Comparison of ENCODE assay signal across 11 mouse cellular contexts in the genomic region with DNA sequence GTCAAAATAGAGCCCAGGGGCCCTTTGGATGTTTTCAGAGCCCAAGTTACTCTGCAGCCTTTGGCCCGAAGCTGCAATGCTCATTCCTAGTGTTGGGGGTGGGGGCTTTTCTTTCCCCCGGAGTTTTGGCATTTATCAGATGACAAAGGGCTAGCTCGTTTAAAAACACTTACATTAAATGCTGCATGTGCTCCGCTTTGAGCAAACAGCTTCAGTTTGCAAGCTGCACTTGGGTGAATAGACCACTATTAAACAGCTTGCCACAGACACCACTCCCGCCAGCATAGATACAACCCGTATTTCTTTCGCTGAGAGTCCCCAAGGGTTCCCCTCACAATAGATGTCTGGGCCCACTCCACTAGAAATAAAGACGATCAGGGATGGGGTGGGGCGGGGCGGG. TPM values are rescaled to one million over a fixed set of nuclear protein-coding genes. Genes with fewer than 3 reads are reported as not detected.
A peak's percentile ranks its signal among the peaks of the same experiment; 100 is the strongest.
DNase-seq lines count a peak whose midpoint lies in the region; ATAC-seq and TF ChIP-seq lines count a peak whose summit lies in the region.
"Had no signal": no experiment of that assay in that cellular context is flagged by ENCODE, and none has a peak within 500 bp of the region (broad histone marks: within the 10 kb centered on the region; RNA-seq: fewer than 3 reads in every experiment).

No protein-coding gene starts in this region.

- ATAC-seq in hindbrain, postnatal 0 days, result no peak
- ATAC-seq in embryonic facial prominence, embryonic 14.5 days (ENCODE audit: low read depth), result no peak
- peak; percentile 34; the same call in 1 of the 2 replicates for ATAC-seq in hindbrain, embryonic 11.5 days (ENCODE audit: low FRiP score)
- no peak for ATAC-seq in midbrain, embryonic 15.5 days (replicated peaks)
- ATAC-seq in megakaryocyte-erythroid progenitor cell, adult 5-6 weeks (replicated peaks; ENCODE audit: low FRiP score, low TSS enrichment, poor library complexity, severe bottlenecking), result no peak
- ATAC-seq: activated CD4-positive, CD25-positive, alpha-beta regulatory T cell, adult 4 months had no signal

- H3K4me1 ChIP-seq in hindbrain, embryonic 10.5 days (replicated peaks), result peaks cover 63% of the 10 kb centered on the region
- 0 out of 2 replicates have a peak, but pooled peaks cover 6% of the 10 kb centered on the region for H3K4me1 ChIP-seq in hindbrain, postnatal 0 days (ENCODE audit: insufficient read depth, low read length)
- H3K4me1 ChIP-seq in embryonic facial prominence, embryonic 14.5 days (ENCODE audit: control insufficient read depth, insufficient read depth, low read length), result peaks cover 29% of the 10 kb centered on the region
- H3K4me1 ChIP-seq in hindbrain, embryonic 11.5 days (replicated peaks; ENCODE audit: control insufficient read depth, insufficient read depth, low read length), result peaks cover 26% of the 10 kb centered on the region
- peaks cover 35% of the 10 kb centered on the region for H3K4me1 ChIP-seq in midbrain, embryonic 15.5 days

- peaks cover 99% of the 10 kb centered on the region for H3K27me3 ChIP-seq in hindbrain, embryonic 10.5 days (ENCODE audit: insufficient read depth, poor library complexity, severe bottlenecking)
- H3K27me3 ChIP-seq in hindbrain, postnatal 0 days (ENCODE audit: insufficient read depth, low read length), result peaks cover 26% of the 10 kb centered on the region; the same call in 1 of the 2 replicates
- peaks cover 31% of the 10 kb centered on the region for H3K27me3 ChIP-seq in embryonic facial prominence, embryonic 14.5 days (replicated peaks; ENCODE audit: control insufficient read depth, insufficient read depth, low read length)
- peaks cover 53% of the 10 kb centered on the region for H3K27me3 ChIP-seq in hindbrain, embryonic 11.5 days (ENCODE audit: control insufficient read depth, insufficient read depth, low read length)
- peaks cover 38% of the 10 kb centered on the region for H3K27me3 ChIP-seq in midbrain, embryonic 15.5 days (replicated peaks)

- no peak overlapping the region for H3K4me2 ChIP-seq in hindbrain, postnatal 0 days (ENCODE audit: low read depth, low read length)
- peak overlapping the region; percentile 44; the same call in 1 of the 2 replicates for H3K4me2 ChIP-seq in embryonic facial prominence, embryonic 14.5 days (ENCODE audit: low read depth, low read length)
- H3K4me2 ChIP-seq in hindbrain, embryonic 11.5 days (replicated peaks; ENCODE audit: low read depth, low read length), result no peak overlapping the region; the same call in 1 of the 2 replicates
- peak overlapping the region; percentile 34; the same call in 1 of the 2 replicates for H3K4me2 ChIP-seq in midbrain, embryonic 15.5 days

- 0 out of 2 replicates have a peak, but pooled peaks cover 6% of the 10 kb centered on the region for H3K36me3 ChIP-seq in hindbrain, embryonic 10.5 days
- no peaks in the 10 kb centered on the region for H3K36me3 ChIP-seq in hindbrain, postnatal 0 days (ENCODE audit: insufficient read depth, low read length)
- peaks cover 9% of the 10 kb centered on the region for H3K36me3 ChIP-seq in embryonic facial prominence, embryonic 14.5 days (ENCODE audit: control insufficient read depth, insufficient read depth, low read length)
- H3K36me3 ChIP-seq in hindbrain, embryonic 11.5 days (ENCODE audit: control insufficient read depth, insufficient read depth, low read length), result no peaks in the 10 kb centered on the region
- H3K36me3 ChIP-seq in midbrain, embryonic 15.5 days (replicated peaks), result no peaks in the 10 kb centered on the region
- H3K36me3 ChIP-seq: kidney, embryonic 15.5 days had no signal

- H3K9ac ChIP-seq in hindbrain, postnatal 0 days (replicated peaks; ENCODE audit: low read length), result no peak overlapping the region
- H3K9ac ChIP-seq in embryonic facial prominence, embryonic 14.5 days (ENCODE audit: low read depth, low read length), result peak overlapping the region; percentile 42
- no peak overlapping the region for H3K9ac ChIP-seq in hindbrain, embryonic 11.5 days (ENCODE audit: low read depth, low read length)
- no peak overlapping the region for H3K9ac ChIP-seq in midbrain, embryonic 15.5 days
- H3K9ac ChIP-seq: kidney, embryonic 15.5 days had no signal

- H3K4me3 ChIP-seq in hindbrain, embryonic 10.5 days, result peak overlapping the region; percentile 35
- no peak overlapping the region for H3K4me3 ChIP-seq in hindbrain, postnatal 0 days (ENCODE audit: low read length)
- H3K4me3 ChIP-seq in embryonic facial prominence, embryonic 14.5 days (ENCODE audit: low read depth, low read length), result no peak overlapping the region
- H3K4me3 ChIP-seq in hindbrain, embryonic 11.5 days (ENCODE audit: low read depth, low read length), result no peak overlapping the region
- H3K4me3 ChIP-seq in midbrain, embryonic 15.5 days, result no peak overlapping the region
- no peak overlapping the region for H3K4me3 ChIP-seq in layer of hippocampus, adult 2 months
- H3K4me3 ChIP-seq: left cerebral cortex, adult 2 months had no signal

- peak overlapping the region; percentile 19; the same call in 1 of the 2 replicates for H3K27ac ChIP-seq in hindbrain, embryonic 10.5 days
- H3K27ac ChIP-seq in hindbrain, postnatal 0 days, result no peak overlapping the region
- H3K27ac ChIP-seq in embryonic facial prominence, embryonic 14.5 days (replicated peaks; ENCODE audit: low read depth, low read length), result no peak overlapping the region; the same call in 1 of the 2 replicates
- H3K27ac ChIP-seq in hindbrain, embryonic 11.5 days (ENCODE audit: low read depth, low read length), result no peak overlapping the region
- H3K27ac ChIP-seq in midbrain, embryonic 15.5 days, result no peak overlapping the region
- no peak overlapping the region for H3K27ac ChIP-seq in layer of hippocampus, adult 2 months
- H3K27ac ChIP-seq: kidney, embryonic 15.5 days; left cerebral cortex, adult 2 months had no signal

- no peak for TF ChIP-seq CTCF in hindbrain, postnatal 0 days (IDR thresholded peaks at IDR 0.05; ENCODE audit: low read depth)
- no peak for TF ChIP-seq CTCF in layer of hippocampus, adult 2 months (conservative IDR thresholded peaks at IDR 0.05)

- H3K9me3 ChIP-seq in hindbrain, embryonic 10.5 days, result no peaks in the 10 kb centered on the region
- H3K9me3 ChIP-seq in hindbrain, postnatal 0 days (ENCODE audit: low read length), result no peaks in the 10 kb centered on the region
- no peaks in the 10 kb centered on the region for H3K9me3 ChIP-seq in embryonic facial prominence, embryonic 14.5 days (ENCODE audit: control insufficient read depth, low read length)
- no peaks in the 10 kb centered on the region for H3K9me3 ChIP-seq in hindbrain, embryonic 11.5 days (ENCODE audit: control insufficient read depth, low read length)
- no peaks in the 10 kb centered on the region for H3K9me3 ChIP-seq in midbrain, embryonic 15.5 days
- H3K9me3 ChIP-seq: kidney, embryonic 15.5 days had no signal

- DNase-seq in hindbrain, embryonic 10.5 days (ENCODE audit: low spot score), result no peak
- DNase-seq in hindbrain, postnatal 0 days (ENCODE audit: low spot score), result no peak
- no peak for DNase-seq in embryonic facial prominence, embryonic 14.5 days (ENCODE audit: low spot score)
- DNase-seq in hindbrain, embryonic 11.5 days (ENCODE audit: low spot score), result no peak
- no peak for DNase-seq in layer of hippocampus, adult 2 months (ENCODE audit: low spot score in 2 of 2)
- DNase-seq: right cerebral cortex, postnatal 4 days had no signal

- 15% methylated on average over 10 of the region's 10 CpGs for WGBS in hindbrain, embryonic 10.5 days
- WGBS in hindbrain, postnatal 0 days, result 8% methylated on average over 10 of the region's 10 CpGs
- WGBS in embryonic facial prominence, embryonic 14.5 days, result 25% methylated on average over 10 of the region's 10 CpGs
- WGBS in hindbrain, embryonic 11.5 days, result 17% methylated on average over 10 of the region's 10 CpGs
- 10% methylated on average over 10 of the region's 10 CpGs for WGBS in midbrain, embryonic 15.5 days

RNA-seq across cellular contexts. Expression of gene Dlk1, which starts 6.3 kb away (rescaled TPM):
- 64.4 and 82.8 TPM in 2 replicates for polyA plus RNA-seq in hindbrain, embryonic 10.5 days (2016; fragmentation: Nextera tagmentation; extraction: Ambion mirVana)
- total RNA-seq in hindbrain, postnatal 0 days (2014; rRNA removed), result 28.8 and 47.7 TPM in 2 replicates
- polyA plus RNA-seq in hindbrain, postnatal 0 days (2015; fragmentation: Nextera tagmentation; extraction: Ambion mirVana), result 33.0 and 34.6 TPM in 2 replicates
- 918 and 968 TPM in 2 replicates for polyA plus RNA-seq in embryonic facial prominence, embryonic 14.5 days (2014; fragmentation: Nextera tagmentation; extraction: Ambion mirVana)
- polyA plus RNA-seq in hindbrain, embryonic 11.5 days (2014; fragmentation: Nextera tagmentation; extraction: Ambion mirVana), result 77.7 and 84.4 TPM in 2 replicates
- 70.6 and 76.0 TPM in 2 replicates for polyA plus RNA-seq in midbrain, embryonic 15.5 days (2015; fragmentation: Nextera tagmentation; extraction: Ambion mirVana)
- not detected in 2 replicates for total RNA-seq in megakaryocyte-erythroid progenitor cell, adult 5-6 weeks (2014; fragmentation: Nextera tagmentation)
- not detected in 2 replicates for total RNA-seq in megakaryocyte-erythroid progenitor cell, adult 5-6 weeks (2017)
- total RNA-seq in layer of hippocampus, adult 2 months (2021), result 1 to 10 TPM; 4.8 to 5.0 TPM
- polyA plus RNA-seq: activated CD4-positive, CD25-positive, alpha-beta regulatory T cell, adult 4 months had no signal

Comparison
In these comparisons a context has a peak if more than half of its experiments do, and no peak if none do; other contexts are left out.
1. H3K4me2 ChIP-seq: peak in embryonic facial prominence, embryonic 14.5 days (single experiment) and midbrain, embryonic 15.5 days (single experiment); none in hindbrain, postnatal 0 days (single experiment) and hindbrain, embryonic 11.5 days (single experiment).
2. RNA of gene Dlk1, which starts 6.3 kb away (polyA plus RNA-seq): 918 to 968 TPM in embryonic facial prominence, embryonic 14.5 days; 64.4 to 82.8 TPM in hindbrain, embryonic 10.5 days, 77.7 to 84.4 TPM in hindbrain, embryonic 11.5 days, 70.6 to 76.0 TPM in midbrain, embryonic 15.5 days and 33.0 to 34.6 TPM in hindbrain, postnatal 0 days; every median in the first group is over 10 times any median in the second.